Mouse (Mus musculus) C2C12 (cell line): ENCODE results near the gene Slc44a4.

Experiments used
- CTCF ChIP-seq: IDR thresholded peaks from one replicate; pipeline ENCODE4 v1.5.1; 2011; ENCODE audit not compliant: control insufficient read depth, insufficient read depth, insufficient read length
- FOSL1 ChIP-seq: IDR thresholded peaks from one replicate; pipeline ENCODE4 v1.8.0; 2011; ENCODE audit warnings: mild to moderate bottlenecking, low read length; ENCODE audit not compliant: poor library complexity, insufficient read depth, severe bottlenecking
- MAX ChIP-seq: IDR thresholded peaks from one replicate; pipeline ENCODE4 v1.6.1; 2011; ENCODE audit warnings: mild to moderate bottlenecking, control low read depth
- MYOG ChIP-seq: IDR thresholded peaks from one replicate; pipeline ENCODE4 v1.6.1; 2011; ENCODE audit not compliant: control insufficient read depth, insufficient read length; ENCODE audit errors: extremely low read depth
- USF1 ChIP-seq: IDR thresholded peaks from one replicate; pipeline ENCODE4 v1.6.1; 2011; ENCODE audit warnings: low read depth, mild to moderate bottlenecking, control low read depth, moderate library complexity

DNA sequence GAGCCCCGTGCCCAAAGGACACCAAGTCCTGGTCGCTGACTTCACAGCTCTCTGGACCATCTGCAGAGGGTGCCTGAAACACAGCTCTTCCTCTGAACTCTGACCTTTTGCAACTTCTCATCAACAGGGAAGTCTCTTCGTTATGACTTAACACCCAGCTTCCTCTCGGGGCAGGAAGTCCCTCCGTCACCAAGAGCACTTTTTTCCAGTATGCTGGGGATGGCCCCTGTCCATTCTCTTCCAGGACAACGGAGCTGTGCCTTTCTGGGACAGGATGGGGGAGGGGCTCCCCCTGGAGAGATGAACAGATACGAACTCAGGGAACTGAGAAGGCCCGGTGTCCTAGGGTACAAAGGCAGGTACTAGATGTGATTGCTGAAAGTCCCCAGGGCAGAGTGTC is 20.6 kb downstream of the Slc44a4 start:
- no peak for TF ChIP-seq MYOG
- no peak for TF ChIP-seq CTCF
- no peak for TF ChIP-seq MAX
- TF ChIP-seq USF1, result no peak
- no peak for TF ChIP-seq FOSL1
